Mouse (Mus musculus) erythroblast, embryonic 14.5 days (primary cell): ENCODE results near the gene Hvcn1.

Experiments
- GATA1 ChIP-seq: IDR thresholded peaks from 2 replicates; pipeline ENCODE4 v1.6.1; 2012; ENCODE audit warnings: low read length, inconsistent platforms, mixed read lengths
- TAL1 ChIP-seq: IDR thresholded peaks from 3 replicates; pipeline ENCODE4 v1.6.1; 2012; ENCODE audit warnings: low read length, inconsistent platforms, mixed read lengths

DNA sequence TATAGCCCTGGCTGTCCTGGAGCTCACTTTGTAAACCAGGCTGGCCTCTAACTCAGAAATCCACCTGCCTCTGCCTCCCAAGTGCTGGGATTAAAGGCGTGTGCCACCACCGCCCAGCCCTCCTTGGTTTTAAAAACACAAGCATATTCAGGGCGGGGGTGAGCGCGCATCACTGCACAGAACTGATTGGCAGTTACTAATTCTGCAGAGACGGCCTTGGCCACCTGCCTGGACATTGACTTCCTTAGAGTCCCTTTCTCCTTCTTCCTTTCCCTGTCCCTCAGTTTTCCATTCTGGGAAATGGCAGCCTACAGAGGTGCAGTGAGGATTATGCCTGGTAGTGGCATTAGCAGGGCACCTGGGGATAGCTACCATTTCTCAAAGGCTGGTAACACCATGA is 11.0 kb downstream of the Hvcn1 start:
- TF ChIP-seq GATA1 (no peak), TAL1 (no peak)
